Comparison of ENCODE assay signal across 7 mouse cellular contexts in the genomic region with DNA sequence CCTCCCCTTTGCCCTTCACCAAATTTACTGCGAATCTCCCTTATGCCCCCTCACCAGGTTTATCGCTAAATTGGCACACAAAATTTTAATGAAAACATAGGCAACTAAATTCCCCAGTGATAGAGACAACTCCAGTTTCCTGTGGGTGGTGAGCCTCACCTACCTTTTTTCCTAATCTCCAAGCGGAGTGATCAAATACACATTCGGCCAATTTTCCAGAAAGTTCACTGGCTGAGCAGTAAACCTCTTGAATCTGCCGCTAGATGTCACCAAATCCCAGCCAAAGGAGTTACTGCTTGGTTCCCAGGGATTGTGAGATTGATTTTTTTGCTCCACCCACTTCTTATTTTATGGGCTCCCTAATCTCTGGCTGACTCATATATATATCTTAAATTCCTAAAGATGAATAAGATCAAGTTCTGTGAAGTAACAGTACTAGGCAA. TPM values are rescaled to one million over a fixed set of nuclear protein-coding genes. Genes with fewer than 3 reads are reported as not detected.
DNase-seq lines count a peak whose midpoint lies in the region; ATAC-seq and TF ChIP-seq lines count a peak whose summit lies in the region.

No protein-coding gene starts in this region.

- TF ChIP-seq CTCF in cerebellum, adult 2 months (IDR thresholded peaks at IDR 0.05; ENCODE audit: borderline replicate concordance, insufficient read depth, low read depth, low read length): peak; percentile 47; the same call in 1 of the 2 replicates
- TF ChIP-seq CTCF in left cerebral cortex, adult 2 months (IDR thresholded peaks at IDR 0.05): peak; percentile 67

- peak; percentile 89 for DNase-seq in NIH3T3 (ENCODE audit: low read depth)
- peak; percentile 57 to 72 for DNase-seq in cerebellum, adult 2 months
- peak; percentile 25 to 55 for DNase-seq in left cerebral cortex, adult 2 months (ENCODE audit: extremely low spot score in 1 of 2, low spot score in 2 of 2)
- peak; percentile 33 for DNase-seq in right cerebral cortex, postnatal 14 days

- H3K9ac ChIP-seq in hindbrain, embryonic 15.5 days: no peak overlapping the region; the same call in 1 of the 2 replicates

- ATAC-seq in frontal cortex, adult (ENCODE audit: low TSS enrichment): peak; percentile 38; the same call in 1 of the 2 replicates
- ATAC-seq in hindbrain, embryonic 15.5 days (ENCODE audit: low FRiP score, low read depth): no peak

- TF ChIP-seq POLR2A in cerebellum, adult 2 months (IDR thresholded peaks at IDR 0.05; ENCODE audit: borderline replicate concordance, insufficient read depth, low read length): no peak

- H3K4me3 ChIP-seq in cerebellum, adult 2 months (replicated peaks; ENCODE audit: insufficient read depth, low read depth, low read length): peak overlapping the region; percentile 99
- peak overlapping the region; percentile 59 for H3K4me3 ChIP-seq in hindbrain, embryonic 15.5 days
- H3K4me3 ChIP-seq in left cerebral cortex, adult 2 months: peak overlapping the region; percentile 60
- H3K4me3 ChIP-seq in macrophage (ENCODE audit: inconsistent target): peak overlapping the region; percentile 26

- H3K36me3 ChIP-seq in hindbrain, embryonic 15.5 days: no peaks in the 10 kb centered on the region
- no peaks in the 10 kb centered on the region for H3K36me3 ChIP-seq in macrophage (ENCODE audit: inconsistent target)

- H3K9me3 ChIP-seq in hindbrain, embryonic 15.5 days: no peaks in the 10 kb centered on the region

- H3K4me2 ChIP-seq in hindbrain, embryonic 15.5 days: peak overlapping the region; percentile 59

- intact Hi-C loops in left cerebral cortex, adult 2 months (cut with DNase I): loop anchor here (1.0 to 5.0 kb wide), 4 partner anchors 75 to 275 kb away; no protein-coding TSS in a partner anchor

- H3K27me3 ChIP-seq in cerebellum, adult 2 months (ENCODE audit: control insufficient read depth, insufficient read depth, low read length): no peaks in the 10 kb centered on the region
- no peaks in the 10 kb centered on the region for H3K27me3 ChIP-seq in hindbrain, embryonic 15.5 days

- no peaks in the 10 kb centered on the region for H3K4me1 ChIP-seq in cerebellum, adult 2 months (ENCODE audit: control insufficient read depth, insufficient read depth, low read length)
- H3K4me1 ChIP-seq in hindbrain, embryonic 15.5 days (replicated peaks): peaks cover 7% of the 10 kb centered on the region

- no peak overlapping the region; the same call in 1 of the 2 replicates for H3K27ac ChIP-seq in cerebellum, adult 2 months (ENCODE audit: insufficient read depth, low read length)
- peak overlapping the region; percentile 95 for H3K27ac ChIP-seq in hindbrain, embryonic 15.5 days (replicated peaks)
- H3K27ac ChIP-seq in left cerebral cortex, adult 2 months: peak overlapping the region; percentile 93
- H3K27ac ChIP-seq in macrophage: peak overlapping the region; percentile 84

- peaks cover 30% of the 10 kb centered on the region for H3K79me2 ChIP-seq in macrophage (ENCODE audit: inconsistent target)

- WGBS in cerebellum, adult 2 months: 15% methylated on average over 5 of the region's 5 CpGs
- 34% methylated on average over 5 of the region's 5 CpGs for WGBS in hindbrain, embryonic 15.5 days
- WGBS in macrophage (ENCODE audit: missing documents): 31% methylated on average over 5 of the region's 5 CpGs

RNA-seq across cellular contexts. Expression of a gene that starts 0.8 kb away (rescaled TPM):
- polyA plus RNA-seq in cerebellum, adult 2 months (2012; rRNA removed): 223 and 236 TPM in 2 replicates
- polyA plus RNA-seq in hindbrain, embryonic 15.5 days (2015; fragmentation: Nextera tagmentation; extraction: Ambion mirVana): 523 and 538 TPM in 2 replicates
- 100 to 1,000 TPM; 325 to 327 TPM for total RNA-seq in left cerebral cortex, adult 2 months (2021)
- total RNA-seq in macrophage (2018; cell fraction: chromatin; rRNA removed): 100 to 1,000 TPM; 169 to 473 (median 283) TPM
- 100 to 1,000 TPM; 168 to 303 (median 214) TPM for total RNA-seq in macrophage (2018; cell fraction: cytosol; rRNA removed)
- total RNA-seq in macrophage (2018; cell fraction: nucleus; rRNA removed): 100 to 1,000 TPM; 245 to 429 (median 362) TPM
- polyA plus RNA-seq in macrophage (2018): 146 to 528 TPM (median 198 TPM) in 3 replicates

RNA-seq across cellular contexts. Expression of a gene that starts 34.9 kb away (rescaled TPM):
- 17.5 and 18.7 TPM in 2 replicates for polyA plus RNA-seq in cerebellum, adult 2 months (2012; rRNA removed)
- polyA plus RNA-seq in hindbrain, embryonic 15.5 days (2015; fragmentation: Nextera tagmentation; extraction: Ambion mirVana): 21.8 and 23.2 TPM in 2 replicates
- 10 to 100 TPM; 14.1 to 16.6 TPM for total RNA-seq in left cerebral cortex, adult 2 months (2021)
- total RNA-seq in macrophage (2018; cell fraction: chromatin; rRNA removed): under 1 TPM in 4 of 26 experiments, not detected in 22; 0.21 to 0.53 (median 0.40) TPM
- 1 to 10 TPM in 9 of 26 experiments, under 1 TPM in 17; 0.18 to 1.4 (median 0.61) TPM for total RNA-seq in macrophage (2018; cell fraction: cytosol; rRNA removed)
- total RNA-seq in macrophage (2018; cell fraction: nucleus; rRNA removed): under 1 TPM in 12 of 26 experiments, not detected in 14; 0.20 to 0.69 (median 0.32) TPM
- polyA plus RNA-seq in macrophage (2018): 1.1 to 1.3 TPM (median 1.2 TPM) in 3 replicates

RNA-seq across cellular contexts. Expression of a gene that starts 37.3 kb away (rescaled TPM):
- 0.57 and 1.1 TPM in 2 replicates for polyA plus RNA-seq in cerebellum, adult 2 months (2012; rRNA removed)
- polyA plus RNA-seq in hindbrain, embryonic 15.5 days (2015; fragmentation: Nextera tagmentation; extraction: Ambion mirVana): 0.09 and 0.13 TPM in 2 replicates
- total RNA-seq in left cerebral cortex, adult 2 months (2021): under 1 TPM in 1 of 2 experiments, not detected in 1; 0.89 TPM
- not detected for total RNA-seq in macrophage (2018; cell fraction: chromatin; rRNA removed)
- total RNA-seq in macrophage (2018; cell fraction: cytosol; rRNA removed): not detected
- total RNA-seq in macrophage (2018; cell fraction: nucleus; rRNA removed): not detected
- not detected in 3 replicates for polyA plus RNA-seq in macrophage (2018)

Comparison
In these comparisons a context has a peak if more than half of its experiments do, and no peak if none do; other contexts are left out.
1. DNase-seq: peak in every context shown above with its lines; median percentile 89 in NIH3T3; 64 in cerebellum, adult 2 months; 40 in left cerebral cortex, adult 2 months; 33 in right cerebral cortex, postnatal 14 days.
2. H3K4me3 ChIP-seq: peak in every context shown above with its lines; median percentile 99 in cerebellum, adult 2 months; 60 in left cerebral cortex, adult 2 months; 59 in hindbrain, embryonic 15.5 days; 26 in macrophage.